Mouse (Mus musculus) erythroblast, embryonic 14.5 days (primary cell): ENCODE data around the gene Ddah1.

Experiments
- GATA1 ChIP-seq: IDR thresholded peaks from 2 replicates; pipeline ENCODE4 v1.6.1; 2012; ENCODE audit warnings: low read length, inconsistent platforms, mixed read lengths
- TAL1 ChIP-seq: IDR thresholded peaks from 3 replicates; pipeline ENCODE4 v1.6.1; 2012; ENCODE audit warnings: low read length, inconsistent platforms, mixed read lengths

- no peak for TF ChIP-seq GATA1
- TF ChIP-seq TAL1 = no peak
Observed at GRCm38 (mm10) chr3:145890346-145891132, 132.1 kb downstream of the Ddah1 start.
